Mouse (Mus musculus) kidney, postnatal 0 days (tissue): ENCODE measurements around the gene Col4a1. TPM values are rescaled to one million over a fixed set of nuclear protein-coding genes. Genes with fewer than 3 reads are reported as not detected.

ENCODE experiments used
- ATAC-seq: fragments of 200-750 bp; cut with Nextera tagmentation; replicated peaks from 2 replicates; pipeline ENCODE4 v1.8.0; 2017; ENCODE audit warnings: low read depth, moderate number of reproducible peaks, moderate TSS enrichment, moderate library complexity; ENCODE audit not compliant: low FRiP score
- DNase-seq: peaks from one replicate; pipeline ENCODE4 v3.0.0-alpha.2; 2016; ENCODE audit warnings: low spot score
- H3K27ac ChIP-seq: fragments of 300-500 bp; sonication (generic); 2 replicates; pipeline ENCODE4 v1.5.1; 2014; ENCODE audit warnings: mild to moderate bottlenecking
- H3K27me3 ChIP-seq: fragments of 300-500 bp; sonication (generic); 2 replicates; pipeline ENCODE4 v1.6.1; 2014; ENCODE audit warnings: low read length, mixed read lengths; ENCODE audit not compliant: insufficient read depth
- H3K36me3 ChIP-seq: fragments of 300-500 bp; sonication (generic); 2 replicates; pipeline ENCODE4 v1.6.1; 2014; ENCODE audit warnings: low read length, mixed read lengths; ENCODE audit not compliant: insufficient read depth
- H3K4me1 ChIP-seq: fragments of 300-500 bp; sonication (generic); replicated peaks from 2 replicates; pipeline ENCODE4 v1.6.1; 2014; ENCODE audit warnings: antibody characterized with exemption, low read length, mixed read lengths; ENCODE audit not compliant: insufficient read depth
- H3K4me2 ChIP-seq: fragments of 300-500 bp; sonication (generic); 2 replicates; pipeline ENCODE4 v1.6.1; 2014; ENCODE audit warnings: mild to moderate bottlenecking, low read length, moderate library complexity, mixed read lengths
- H3K4me3 ChIP-seq: fragments of 300-500 bp; sonication (generic); replicated peaks from 2 replicates; pipeline ENCODE4 v1.5.1; 2014; ENCODE audit warnings: low read depth, low read length
- H3K9ac ChIP-seq: fragments of 300-500 bp; sonication (generic); 2 replicates; pipeline ENCODE4 v1.6.1; 2014; ENCODE audit warnings: low read depth, low read length
- H3K9me3 ChIP-seq: fragments of 300-500 bp; sonication (generic); replicated peaks from 2 replicates; pipeline ENCODE4 v1.6.1; 2016; ENCODE audit warnings: low read length, inconsistent platforms, mixed read lengths
- CTCF ChIP-seq: IDR thresholded peaks from 2 replicates; pipeline ENCODE4 v1.5.1; 2016; ENCODE audit warnings: antibody characterized with exemption, low read depth, mild to moderate bottlenecking, moderate library complexity
- WGBS: fragments of 180-500 bp; shearing (Covaris S2); extraction: QIAGEN DNeasy Blood & Tissue Kit; methylation state at CpG from one replicate; pipeline ENCODE4 v1.1.7; 2014; 5-methylcytosine and 5-hydroxymethylcytosine counted together
- polyA plus RNA-seq: library from polyadenylated mRNA; unstranded; fragments of >200 nt; fragmentation: Nextera tagmentation; extraction: Ambion mirVana; gene quantifications from 2 replicates; pipeline ENCODE4 v1.2.1, GENCODE M21; 2015

Gene Col4a1
- polyA plus RNA-seq, 1 experiment from 2014 or later, result 305 TPM

DNA sequence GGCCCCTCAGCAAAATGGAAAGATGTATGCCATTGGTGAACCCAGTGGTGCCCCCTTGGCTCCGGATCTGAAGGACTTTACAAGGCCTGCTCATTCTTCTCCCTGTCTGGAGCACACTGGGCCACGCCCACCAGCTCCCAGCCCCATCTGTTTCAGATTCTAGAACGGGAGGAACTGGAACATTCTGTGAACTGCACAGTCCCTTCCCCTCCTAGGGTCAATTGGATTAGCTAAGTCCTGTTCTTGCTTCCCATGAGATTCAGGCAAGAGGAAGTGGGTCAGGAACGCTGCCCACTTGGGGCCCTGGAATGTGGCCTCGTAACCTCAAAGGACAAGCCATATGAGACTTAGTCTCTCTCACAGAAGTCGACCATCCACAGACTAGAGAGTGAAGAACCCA, 41.8 kb downstream of the Col4a1 start:
- no peak for ATAC-seq
- WGBS, result 49% methylated on average over 6 of the region's 6 CpGs
- TF ChIP-seq CTCF, result no peak
- no peak for DNase-seq
- H3K27ac ChIP-seq, result no peak overlapping the region
- H3K4me3 ChIP-seq, result no peak overlapping the region
- peaks cover 22% of the 10 kb centered on the region; the same call in 1 of the 2 replicates for H3K4me1 ChIP-seq
- H3K9me3 ChIP-seq, result no peaks in the 10 kb centered on the region
- peaks cover 15% of the 10 kb centered on the region; the same call in 1 of the 2 replicates for H3K36me3 ChIP-seq
- no peak overlapping the region for H3K9ac ChIP-seq
- no peak overlapping the region for H3K4me2 ChIP-seq
- H3K27me3 ChIP-seq, result no peaks in the 10 kb centered on the region

DNA sequence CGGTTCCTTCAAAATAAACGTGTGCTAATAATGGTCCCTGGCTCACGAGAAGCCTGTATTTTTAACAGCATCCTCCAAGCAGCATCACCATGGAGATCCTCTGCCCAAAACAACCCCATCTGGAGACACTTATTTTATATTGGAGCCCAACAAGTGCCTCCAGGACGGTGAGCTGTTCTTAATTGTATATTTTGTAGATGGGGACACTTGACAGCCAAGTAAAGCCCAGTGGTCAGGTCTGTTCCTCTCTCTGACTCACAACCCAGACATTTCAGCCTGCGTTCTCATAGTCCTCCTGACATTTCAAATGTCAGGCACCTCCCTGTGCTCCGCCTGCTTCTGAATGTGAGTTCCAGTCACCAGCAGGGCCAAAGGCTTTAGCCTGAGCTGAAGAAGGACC, 43.9 kb downstream of the Col4a1 start:
- H3K4me3 ChIP-seq, result no peak overlapping the region
- H3K9me3 ChIP-seq, result no peaks in the 10 kb centered on the region
- H3K27me3 ChIP-seq, result no peaks in the 10 kb centered on the region
- DNase-seq (no peak), ATAC-seq (no peak)
- H3K9ac ChIP-seq, result no peak overlapping the region
- TF ChIP-seq CTCF, result no peak
- no peak overlapping the region for H3K4me2 ChIP-seq
- peaks cover 30% of the 10 kb centered on the region; the same call in 1 of the 2 replicates for H3K4me1 ChIP-seq
- H3K36me3 ChIP-seq, result peaks cover 15% of the 10 kb centered on the region; the same call in 1 of the 2 replicates
- H3K27ac ChIP-seq, result no peak overlapping the region
- 69% methylated on average over 6 of the region's 6 CpGs for WGBS

DNA sequence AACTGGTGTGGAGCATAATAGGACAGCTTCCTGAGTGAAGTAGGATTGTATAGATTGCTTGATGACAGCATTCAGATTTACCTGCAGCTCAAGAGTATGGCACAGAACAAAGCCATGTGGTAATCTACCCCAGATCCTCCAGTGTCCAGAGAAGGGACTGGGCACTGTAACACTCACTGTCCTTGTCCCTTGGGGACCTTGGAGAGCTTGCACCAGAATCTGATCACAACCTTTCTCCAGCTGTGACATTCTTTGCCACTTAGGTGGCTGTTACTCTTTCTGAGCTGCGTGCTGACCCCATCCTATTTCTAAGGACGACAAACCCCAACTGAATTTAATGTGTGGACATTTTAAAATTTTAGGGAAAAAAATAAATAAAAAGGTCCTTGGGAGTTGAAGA, 46.2 kb downstream of the Col4a1 start:
- DNase-seq, result no peak
- no peak for TF ChIP-seq CTCF
- peaks cover 39% of the 10 kb centered on the region; the same call in 1 of the 2 replicates for H3K4me1 ChIP-seq
- no peak overlapping the region for H3K27ac ChIP-seq
- no peaks in the 10 kb centered on the region for H3K27me3 ChIP-seq
- WGBS, result 90% methylated on average over 2 of the region's 2 CpGs
- ATAC-seq, result no peak
- no peak overlapping the region for H3K4me3 ChIP-seq
- no peak overlapping the region for H3K4me2 ChIP-seq
- H3K9ac ChIP-seq, result no peak overlapping the region
- H3K9me3 ChIP-seq, result no peaks in the 10 kb centered on the region
- peaks cover 10% of the 10 kb centered on the region; the same call in 1 of the 2 replicates for H3K36me3 ChIP-seq

DNA sequence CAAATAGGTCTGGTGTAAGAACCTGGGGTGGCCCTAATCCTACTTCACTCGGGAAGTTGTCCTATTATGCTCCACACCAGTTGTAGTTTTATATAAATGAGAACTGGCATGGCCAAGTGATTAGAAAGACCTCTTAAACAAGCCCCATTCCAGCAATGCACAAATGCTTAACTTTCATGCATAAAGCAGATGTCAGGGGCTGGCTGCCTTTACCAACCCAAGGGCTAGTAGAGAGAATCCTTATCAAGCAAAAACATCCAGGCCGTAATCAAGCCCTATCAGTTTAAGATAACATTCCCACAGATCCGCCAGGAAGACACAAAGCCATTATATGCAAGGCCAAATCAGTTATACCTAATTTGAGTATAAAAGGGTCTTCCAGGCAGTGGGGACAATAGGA, 46.7 kb downstream of the Col4a1 start:
- no peak overlapping the region for H3K27ac ChIP-seq
- 87% methylated on average over 3 of the region's 3 CpGs for WGBS
- H3K9ac ChIP-seq, result no peak overlapping the region
- H3K4me2 ChIP-seq, result no peak overlapping the region
- H3K4me1 ChIP-seq, result peaks cover 41% of the 10 kb centered on the region
- no peak for TF ChIP-seq CTCF
- DNase-seq (no peak), ATAC-seq (no peak)
- H3K4me3 ChIP-seq, result no peak overlapping the region
- H3K9me3 ChIP-seq, result no peaks in the 10 kb centered on the region
- H3K36me3 ChIP-seq, result peaks cover 13% of the 10 kb centered on the region; the same call in 1 of the 2 replicates
- no peaks in the 10 kb centered on the region for H3K27me3 ChIP-seq

DNA sequence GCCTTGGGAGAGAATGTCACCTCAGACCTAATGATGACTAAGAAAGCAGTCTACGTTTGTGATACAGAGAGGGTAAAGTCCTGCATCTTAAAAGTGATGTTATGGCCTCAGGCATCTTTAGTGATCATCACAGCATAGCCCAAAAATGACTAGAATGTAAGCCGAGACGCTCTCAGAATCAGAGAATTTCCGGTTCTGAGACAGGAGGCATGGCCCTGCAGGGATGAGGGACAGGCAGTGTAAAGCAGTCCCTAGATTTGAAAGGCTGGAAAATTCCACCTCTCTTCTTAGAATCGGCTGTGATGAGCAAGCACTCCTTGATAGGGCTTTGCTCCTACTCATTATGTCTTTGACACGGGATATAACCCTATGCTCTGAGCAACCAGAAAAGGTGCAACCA, 48.8 kb downstream of the Col4a1 start:
- no peak for ATAC-seq
- Histone ChIP-seq H3K36me3 (peaks cover 13% of the 10 kb centered on the region; the same call in 1 of the 2 replicates), H3K27me3 (no peaks in the 10 kb centered on the region), H3K9ac (no peak overlapping the region), H3K4me3 (no peak overlapping the region), H3K9me3 (no peaks in the 10 kb centered on the region), H3K27ac (peak overlapping the region; percentile 54; the same call in 1 of the 2 replicates), H3K4me1 (peaks cover 50% of the 10 kb centered on the region), H3K4me2 (no peak overlapping the region)
- WGBS, result 64% methylated on average over 6 of the region's 6 CpGs
- TF ChIP-seq CTCF, result no peak
- DNase-seq, result no peak

DNA sequence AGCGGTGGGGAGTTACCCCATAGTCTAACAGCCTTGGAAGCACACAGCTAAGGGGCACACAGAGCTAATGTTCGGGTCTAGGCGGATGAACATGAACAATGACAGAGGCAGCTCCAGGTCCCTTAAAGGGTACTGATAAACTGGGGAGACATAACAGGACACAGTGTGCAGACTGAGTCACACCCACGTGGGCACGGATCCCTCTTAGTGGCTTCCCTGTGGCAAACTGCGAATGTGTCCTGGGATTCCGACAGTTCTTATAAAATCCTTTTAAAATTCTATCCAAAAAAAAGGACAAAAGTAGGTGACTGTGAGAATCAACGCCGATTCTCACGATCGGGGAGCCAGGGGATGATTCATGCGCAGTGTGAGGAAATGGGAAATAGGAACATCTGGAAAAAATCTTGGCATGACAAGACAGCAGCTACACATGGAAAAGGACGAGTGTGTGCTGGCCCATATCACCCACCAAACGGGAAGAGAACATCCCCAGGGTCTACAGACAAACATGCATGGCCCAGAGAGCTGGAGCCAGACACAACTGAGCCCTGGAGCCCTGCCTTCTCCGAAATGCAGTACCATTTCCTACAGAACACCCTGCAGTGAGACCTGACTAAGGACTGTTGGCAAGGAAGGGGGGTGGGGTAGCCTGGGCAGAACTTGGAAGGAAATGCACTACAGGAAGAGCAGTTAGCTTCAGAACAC, 50.4 kb downstream of the Col4a1 start:
- Histone ChIP-seq H3K27me3 (no peaks in the 10 kb centered on the region), H3K4me2 (no peak overlapping the region), H3K36me3 (peaks cover 10% of the 10 kb centered on the region; the same call in 1 of the 2 replicates), H3K27ac (no peak overlapping the region), H3K9ac (no peak overlapping the region), H3K4me3 (no peak overlapping the region), H3K4me1 (peaks cover 64% of the 10 kb centered on the region), H3K9me3 (no peaks in the 10 kb centered on the region)
- WGBS, result 72% methylated on average over 15 of the region's 15 CpGs
- TF ChIP-seq CTCF, result no peak
- ATAC-seq (no peak), DNase-seq (no peak)
